Mouse (Mus musculus): Measurements from ENCODE around the gene Tmem86b. TPM values are rescaled to one million over a fixed set of nuclear protein-coding genes. Genes with fewer than 3 reads are reported as not detected.

The Tmem86b gene
- polyA plus RNA-seq, 1 experiment from 2014 or later, result 0.91 TPM

DNA sequence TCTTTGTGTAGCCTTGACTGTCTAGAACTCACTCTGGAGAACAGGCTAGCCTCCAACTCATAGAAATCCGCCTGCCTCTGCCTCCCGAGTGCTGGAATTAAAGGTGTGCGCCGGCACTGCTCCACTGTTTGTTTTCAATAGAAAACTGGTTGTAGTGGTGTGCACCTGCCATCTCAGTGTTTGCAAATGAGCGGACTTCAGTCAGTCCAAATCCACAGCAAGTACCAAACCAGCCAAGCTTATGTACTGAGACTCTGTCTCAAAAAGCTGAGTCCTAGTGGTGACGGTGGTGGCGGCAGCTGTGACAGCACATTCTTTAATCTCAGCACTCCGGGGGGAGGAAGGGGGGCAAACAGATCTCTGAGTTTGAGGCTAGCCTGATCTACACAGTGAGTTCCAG, 37.3 kb upstream of the Tmem86b start:
- Histone ChIP-seq H3K9me3 (ENCODE audit: low read length) (no peaks in the 10 kb centered on the region), H3K9ac (replicated peaks; ENCODE audit: low read depth) (no peak overlapping the region), H3K4me2 (replicated peaks; ENCODE audit: low read depth, low read length) (no peak overlapping the region), H3K36me3 (ENCODE audit: insufficient read depth, low read length) (0 out of 2 replicates have a peak, but pooled peaks cover 7% of the 10 kb centered on the region), H3K4me3 (ENCODE audit: low read depth, low read length) (no peak overlapping the region), H3K4me1 (ENCODE audit: insufficient read depth, low read depth, low read length) (no peaks in the 10 kb centered on the region), H3K27me3 (replicated peaks; ENCODE audit: insufficient read depth, low read length) (no peaks in the 10 kb centered on the region), H3K27ac (ENCODE audit: low read length) (no peak overlapping the region)
- ATAC-seq, result no peak
- DNase-seq (ENCODE audit: low spot score), result no peak
- TF ChIP-seq EP300 (IDR thresholded peaks at IDR 0.05) (no peak), CTCF (IDR thresholded peaks at IDR 0.05) (no peak)
- 96% methylated on average over 8 of the region's 8 CpGs for whole genome bisulfite sequencing

DNA sequence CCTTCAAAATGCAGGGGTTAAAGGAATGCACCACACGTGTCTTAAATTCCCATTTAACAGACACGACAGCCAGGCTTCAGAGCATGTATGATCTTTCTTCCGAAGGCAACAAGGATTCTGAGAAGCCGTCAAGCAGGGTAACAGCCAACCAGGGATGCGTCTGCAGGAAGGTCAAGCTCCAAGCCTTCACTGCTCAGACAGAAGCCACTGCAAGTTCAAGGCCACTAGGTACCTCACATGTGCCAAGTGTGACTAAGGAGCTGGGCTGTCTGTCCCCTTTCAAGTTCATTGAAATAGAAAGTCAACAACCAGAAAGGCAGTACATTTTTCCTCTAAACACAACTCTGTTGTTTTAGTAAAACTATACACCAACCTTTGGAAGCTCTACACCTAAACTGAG, 35.6 kb upstream of the Tmem86b start:
- 0 out of 2 replicates have a peak, but pooled peaks cover 7% of the 10 kb centered on the region for H3K36me3 ChIP-seq (ENCODE audit: insufficient read depth, low read length)
- H3K27me3 ChIP-seq (replicated peaks; ENCODE audit: insufficient read depth, low read length), result no peaks in the 10 kb centered on the region
- H3K4me3 ChIP-seq (ENCODE audit: low read depth, low read length), result no peak overlapping the region
- H3K27ac ChIP-seq (ENCODE audit: low read length), result no peak overlapping the region
- no peaks in the 10 kb centered on the region for H3K4me1 ChIP-seq (ENCODE audit: insufficient read depth, low read depth, low read length)
- DNase-seq (ENCODE audit: low spot score) (no peak), ATAC-seq (no peak)
- H3K9me3 ChIP-seq (ENCODE audit: low read length), result no peaks in the 10 kb centered on the region
- TF ChIP-seq EP300 (IDR thresholded peaks at IDR 0.05) (no peak), CTCF (IDR thresholded peaks at IDR 0.05) (no peak)
- H3K4me2 ChIP-seq (replicated peaks; ENCODE audit: low read depth, low read length), result no peak overlapping the region
- H3K9ac ChIP-seq (replicated peaks; ENCODE audit: low read depth), result no peak overlapping the region
- 96% methylated on average over 5 of the region's 5 CpGs for WGBS

DNA sequence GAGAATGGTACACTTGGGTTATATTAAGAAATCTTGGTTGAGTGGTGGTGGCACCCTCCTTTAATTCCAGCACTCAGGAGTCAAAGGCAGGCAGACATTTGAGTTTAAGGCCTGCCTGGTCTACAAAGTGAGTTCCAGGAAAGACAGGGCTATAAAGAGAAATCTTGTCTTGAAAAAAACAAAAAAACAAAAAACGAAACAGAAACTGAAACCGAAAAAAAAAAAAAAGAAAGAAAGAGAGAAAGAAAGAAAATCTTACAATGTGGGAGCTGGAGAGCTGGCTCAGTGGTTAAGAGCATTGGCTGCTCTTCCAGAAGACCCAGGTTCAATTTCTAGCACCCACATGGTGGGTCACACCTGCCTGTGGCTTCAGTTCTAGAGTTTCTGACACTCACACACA, 32.5 kb upstream of the Tmem86b start:
- no peak overlapping the region for H3K27ac ChIP-seq (ENCODE audit: low read length)
- no peak overlapping the region for H3K4me3 ChIP-seq (ENCODE audit: low read depth, low read length)
- no peaks in the 10 kb centered on the region for H3K27me3 ChIP-seq (replicated peaks; ENCODE audit: insufficient read depth, low read length)
- 84% methylated on average over 2 of the region's 2 CpGs for WGBS
- H3K4me1 ChIP-seq (ENCODE audit: insufficient read depth, low read depth, low read length), result no peaks in the 10 kb centered on the region
- H3K9ac ChIP-seq (replicated peaks; ENCODE audit: low read depth), result no peak overlapping the region
- H3K4me2 ChIP-seq (replicated peaks; ENCODE audit: low read depth, low read length), result no peak overlapping the region
- no peaks in the 10 kb centered on the region for H3K9me3 ChIP-seq (ENCODE audit: low read length)
- 0 out of 2 replicates have a peak, but pooled peaks cover 7% of the 10 kb centered on the region for H3K36me3 ChIP-seq (ENCODE audit: insufficient read depth, low read length)
- TF ChIP-seq CTCF (IDR thresholded peaks at IDR 0.05), result no peak
- TF ChIP-seq EP300 (IDR thresholded peaks at IDR 0.05), result no peak
- ATAC-seq (no peak), DNase-seq (ENCODE audit: low spot score) (no peak)

DNA sequence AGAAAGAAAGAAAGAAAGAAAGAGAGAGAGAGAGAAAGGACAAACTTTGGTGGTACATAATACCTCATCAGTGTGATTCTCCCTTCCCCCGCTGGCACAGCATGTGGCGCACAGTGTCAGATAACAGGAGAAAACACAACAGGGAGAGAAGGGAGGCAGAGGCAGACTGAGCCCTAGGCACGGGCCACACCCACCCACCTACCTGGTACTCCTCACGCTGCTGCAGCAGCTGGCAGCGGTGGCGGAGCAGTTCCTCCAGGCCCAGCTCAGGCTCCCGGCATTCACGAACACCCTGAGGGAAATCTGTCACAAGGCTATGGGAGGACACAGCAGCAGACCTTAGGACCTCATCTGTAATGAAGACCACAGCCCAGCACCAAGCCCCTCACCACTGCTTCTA, 32.0 kb upstream of the Tmem86b start:
- Histone ChIP-seq H3K36me3 (ENCODE audit: insufficient read depth, low read length) (0 out of 2 replicates have a peak, but pooled peaks cover 7% of the 10 kb centered on the region), H3K4me2 (replicated peaks; ENCODE audit: low read depth, low read length) (no peak overlapping the region)
- WGBS, result 81% methylated on average over 8 of the region's 8 CpGs

DNA sequence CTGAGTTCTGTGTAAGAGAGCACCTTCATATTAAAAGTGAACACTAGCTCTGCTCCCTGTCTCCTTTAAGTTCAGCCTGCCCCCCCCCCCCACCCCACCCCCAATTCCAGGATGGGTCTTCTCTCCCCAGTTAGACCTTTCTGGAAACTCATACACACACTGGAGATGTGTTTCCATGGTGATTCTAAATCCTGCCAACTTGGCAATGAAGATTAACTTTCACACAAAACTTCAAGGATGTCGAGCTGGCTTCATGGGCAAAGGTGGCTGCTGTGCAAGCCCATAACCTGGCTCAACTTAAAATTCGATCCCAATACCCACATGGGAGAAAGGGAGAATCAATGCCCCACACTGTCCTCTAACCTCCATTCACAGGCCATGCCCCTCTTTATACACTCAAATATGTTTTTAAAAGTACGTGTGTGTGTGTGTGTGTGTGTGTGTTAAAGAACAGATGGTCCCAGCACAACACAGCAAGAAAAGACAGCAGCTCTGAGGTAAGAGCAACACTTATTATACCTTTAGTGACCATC, 28.8 kb upstream of the Tmem86b start:
- TF ChIP-seq EP300 (IDR thresholded peaks at IDR 0.05) (no peak), CTCF (IDR thresholded peaks at IDR 0.05) (no peak)
- Histone ChIP-seq H3K4me2 (replicated peaks; ENCODE audit: low read depth, low read length) (peak overlapping the region; percentile 69), H3K9ac (replicated peaks; ENCODE audit: low read depth) (peak overlapping the region; percentile 57; the same call in 1 of the 2 replicates), H3K27ac (ENCODE audit: low read length) (peak overlapping the region; percentile 92; the same call in 1 of the 2 replicates), H3K4me3 (ENCODE audit: low read depth, low read length) (no peak overlapping the region), H3K4me1 (ENCODE audit: insufficient read depth, low read depth, low read length) (peaks cover 11% of the 10 kb centered on the region; the same call in 1 of the 2 replicates), H3K9me3 (ENCODE audit: low read length) (no peaks in the 10 kb centered on the region), H3K36me3 (ENCODE audit: insufficient read depth, low read length) (0 out of 2 replicates have a peak, but pooled peaks cover 7% of the 10 kb centered on the region), H3K27me3 (replicated peaks; ENCODE audit: insufficient read depth, low read length) (no peaks in the 10 kb centered on the region)
- no peak for ATAC-seq
- DNase-seq (ENCODE audit: low spot score), result no peak
- whole genome bisulfite sequencing, result 54% methylated on average over 3 of the region's 3 CpGs

More for the DNA sequence above, 32.0 kb upstream of the Tmem86b start:
- H3K4me3 ChIP-seq (ENCODE audit: low read depth, low read length), result no peak overlapping the region
- no peak for ATAC-seq
- no peak for DNase-seq (ENCODE audit: low spot score)
- no peaks in the 10 kb centered on the region for H3K4me1 ChIP-seq (ENCODE audit: insufficient read depth, low read depth, low read length)
- no peak overlapping the region for H3K9ac ChIP-seq (replicated peaks; ENCODE audit: low read depth)
- TF ChIP-seq EP300 (IDR thresholded peaks at IDR 0.05) (no peak), CTCF (IDR thresholded peaks at IDR 0.05) (no peak)
- no peaks in the 10 kb centered on the region for H3K9me3 ChIP-seq (ENCODE audit: low read length)
- no peaks in the 10 kb centered on the region for H3K27me3 ChIP-seq (replicated peaks; ENCODE audit: insufficient read depth, low read length)
- no peak overlapping the region for H3K27ac ChIP-seq (ENCODE audit: low read length)

DNA sequence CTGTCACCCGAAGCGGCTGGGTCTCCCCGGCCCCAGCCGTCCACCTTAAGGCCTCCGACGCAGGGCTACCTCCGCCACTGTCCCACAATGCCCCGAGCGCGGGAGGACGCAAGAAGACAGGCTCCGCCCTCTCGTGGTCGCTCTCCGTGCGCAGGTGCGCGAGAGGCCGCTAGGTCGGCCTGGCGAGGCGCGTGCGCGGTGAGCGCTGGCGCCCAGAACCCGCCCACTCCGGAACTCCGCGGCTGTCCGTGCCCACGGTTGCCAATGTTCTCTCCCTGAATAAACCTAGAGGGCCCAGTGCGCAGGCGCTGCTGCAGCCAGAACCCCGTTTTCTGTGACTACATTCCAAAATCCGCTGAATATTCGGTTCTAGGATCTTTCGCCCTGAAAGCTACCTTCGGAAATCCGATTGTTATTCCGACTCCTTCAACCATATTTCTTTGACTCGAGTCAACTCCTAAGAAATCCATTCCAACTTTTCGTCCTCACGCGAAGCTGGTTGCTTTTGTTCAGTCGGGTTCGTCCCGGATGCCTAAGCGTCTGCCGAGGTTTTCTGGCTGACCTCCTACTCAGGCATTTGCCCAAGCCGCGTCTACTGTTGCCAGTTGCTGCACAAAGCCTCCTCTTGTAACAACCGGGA, 27.8 kb upstream of the Tmem86b start, which contains the start of gene Ppp6r1:
Gene Ppp6r1 (minus strand): TSS at position 108 of the 640 bp plus-strand sequence.
- H3K27me3 ChIP-seq (replicated peaks; ENCODE audit: insufficient read depth, low read length), result no peaks in the 10 kb centered on the region
- peak within 1 kb of the TSS; percentile 82 for H3K9ac ChIP-seq (replicated peaks; ENCODE audit: low read depth)
- DNase-seq (ENCODE audit: low spot score), result peak; percentile 99
- peak within 1 kb of the TSS; percentile 75 for H3K4me3 ChIP-seq (ENCODE audit: low read depth, low read length)
- peak; percentile 97 for ATAC-seq
- H3K27ac ChIP-seq (ENCODE audit: low read length), result peak within 1 kb of the TSS; percentile 92
- H3K9me3 ChIP-seq (ENCODE audit: low read length), result no peaks in the 10 kb centered on the region
- H3K4me2 ChIP-seq (replicated peaks; ENCODE audit: low read depth, low read length), result peak within 1 kb of the TSS; percentile 69
- H3K4me1 ChIP-seq (ENCODE audit: insufficient read depth, low read depth, low read length), result peaks cover 14% of the 10 kb centered on the region; the same call in 1 of the 2 replicates
- 2% methylated on average over 54 of the region's 54 CpGs for WGBS
- H3K36me3 ChIP-seq (ENCODE audit: insufficient read depth, low read length), result 0 out of 2 replicates have a peak, but pooled peaks cover under 1% of the 10 kb centered on the region
- TF ChIP-seq CTCF (IDR thresholded peaks at IDR 0.05) (peak; percentile 70), EP300 (IDR thresholded peaks at IDR 0.05) (no peak)

Data from lung, postnatal 0 days (tissue).